Mouse (Mus musculus): ENCODE results near the gene Mesp2. TPM values are rescaled to one million over a fixed set of nuclear protein-coding genes. Genes with fewer than 3 reads are reported as not detected.

The Mesp2 gene
- polyA plus RNA-seq, 1 experiment = not detected

Other genes with a start within 250 kb of the Mesp2 start
- gene Rhcg, start 193.1 kb upstream of the Mesp2 start, polyA plus RNA-seq (2012; ENCODE audit: insufficient read depth, insufficient read length, missing spikeins) = not detected in 2 replicates
- not detected in 2 replicates for gene Ticrr, start 150.5 kb upstream of the Mesp2 start, polyA plus RNA-seq (2012; ENCODE audit: insufficient read depth, insufficient read length, missing spikeins)
- 0.40 and 0.58 TPM in 2 replicates for gene Kif7, start 95.0 kb upstream of the Mesp2 start, polyA plus RNA-seq (2012; ENCODE audit: insufficient read depth, insufficient read length, missing spikeins)
- gene Plin1, start 77.8 kb upstream of the Mesp2 start, polyA plus RNA-seq (2012; ENCODE audit: insufficient read depth, insufficient read length, missing spikeins) = 1,266 and 1,376 TPM in 2 replicates
- gene Pex11a, start 67.6 kb upstream of the Mesp2 start, polyA plus RNA-seq (2012; ENCODE audit: insufficient read depth, insufficient read length, missing spikeins) = 71.2 and 78.9 TPM in 2 replicates
- 5.8 and 6.6 TPM in 2 replicates for gene Wdr93, start 67.6 kb upstream of the Mesp2 start, polyA plus RNA-seq (2012; ENCODE audit: insufficient read depth, insufficient read length, missing spikeins)
- not detected in 2 replicates for gene Mesp1, start 16.9 kb upstream of the Mesp2 start, polyA plus RNA-seq (2012; ENCODE audit: insufficient read depth, insufficient read length, missing spikeins)
- gene Anpep, start 50.3 kb downstream of the Mesp2 start, polyA plus RNA-seq (2012; ENCODE audit: insufficient read depth, insufficient read length, missing spikeins) = 6.3 and 8.9 TPM in 2 replicates
- gene Ap3s2, start 109.9 kb downstream of the Mesp2 start, polyA plus RNA-seq (2012; ENCODE audit: insufficient read depth, insufficient read length, missing spikeins) = 9.4 and 15.4 TPM in 2 replicates
- 9.3 and 16.1 TPM in 2 replicates for gene Arpin, start 124.6 kb downstream of the Mesp2 start, polyA plus RNA-seq (2012; ENCODE audit: insufficient read depth, insufficient read length, missing spikeins)
- 6.4 and 7.7 TPM in 2 replicates for gene Zfp710, start 214.1 kb downstream of the Mesp2 start, polyA plus RNA-seq (2012; ENCODE audit: insufficient read depth, insufficient read length, missing spikeins)